Mouse (Mus musculus) E14TG2a.4 (cell line): ENCODE measurements around the gene Eif2b5.

Experiments
- CTCF ChIP-seq: conservative IDR thresholded peaks from 2 replicates; pipeline ENCODE4 v1.5.1; 2014; ENCODE audit warnings: low read length
- POU5F1 ChIP-seq: IDR thresholded peaks from 2 replicates; pipeline ENCODE4 v1.6.1; 2014; ENCODE audit warnings: low read length, borderline replicate concordance

DNA sequence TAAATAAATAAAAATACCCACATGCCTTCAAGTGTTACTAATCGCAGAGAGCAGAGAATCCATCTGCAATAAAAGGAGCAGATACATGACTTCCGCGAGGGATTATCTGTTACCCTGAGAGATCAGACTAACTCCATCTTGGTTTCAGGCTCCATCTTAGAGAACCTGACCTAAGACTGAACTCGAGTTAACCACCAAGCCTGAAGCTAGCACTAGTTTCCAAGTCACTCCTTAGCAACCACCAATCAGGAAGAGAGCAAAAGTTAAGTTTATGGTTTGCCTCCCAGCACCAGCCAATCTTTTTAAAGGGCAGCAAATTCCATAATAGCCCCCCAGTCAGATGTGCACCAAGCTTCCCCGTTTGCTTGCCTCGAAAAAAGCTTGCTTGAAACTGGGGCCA lies 23.8 kb upstream of the Eif2b5 start:
- no peak for TF ChIP-seq CTCF
- no peak for TF ChIP-seq POU5F1
